Mouse (Mus musculus) gastrocnemius, adult 8-10 months (tissue): ENCODE data around the gene Tubal3. TPM values are rescaled to one million over a fixed set of nuclear protein-coding genes. Genes with fewer than 3 reads are reported as not detected.
"Not testable (repeated sequence)": the region's sequence is repeated elsewhere in the genome, so short reads cannot be mapped to it uniquely, and the experiment has no call there.

ENCODE experiments used
- DNase-seq, 2 experiments: peaks; one replicate each; pipeline ENCODE4 v3.0.0; 2022; ENCODE audit warnings: low spot score in 2 of 2
- total RNA-seq, 4 experiments: library from RNA; stranded (reverse); gene quantifications; 2 replicates each; pipeline ENCODE4 v1.2.4; 2022

Tubal3 gene
- total RNA-seq = not detected

- DNase-seq = peak; percentile 56 to 71
These were observed at the start of gene Tubal3, which contains the start of gene Net1 for GRCm38 (mm10) chr13:3917571-3918311. Tubal3 (plus strand) TSS chr13:3918274. Net1 (minus strand) TSS chr13:3918220.

DNA sequence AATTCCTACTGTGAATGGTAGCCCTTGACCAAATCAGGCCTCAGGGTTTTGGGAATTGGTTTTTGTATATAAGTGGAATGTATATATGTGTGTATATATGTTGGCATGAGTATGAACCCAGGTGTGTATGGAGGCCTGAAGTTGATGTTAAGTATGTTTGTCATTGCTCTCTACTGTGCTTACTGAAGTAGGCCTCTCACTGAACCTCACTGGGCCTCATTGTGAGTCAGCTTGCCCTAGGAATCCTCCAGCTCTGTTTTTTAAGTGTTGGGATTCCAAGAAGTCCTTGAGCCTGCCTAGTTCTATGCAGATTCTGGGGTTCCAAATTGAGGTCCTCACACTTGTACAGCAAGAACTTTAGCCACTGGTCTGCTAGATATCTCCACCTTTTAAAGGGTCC lies 48.2 kb upstream of the Tubal3 start:
- no peak for DNase-seq

DNA sequence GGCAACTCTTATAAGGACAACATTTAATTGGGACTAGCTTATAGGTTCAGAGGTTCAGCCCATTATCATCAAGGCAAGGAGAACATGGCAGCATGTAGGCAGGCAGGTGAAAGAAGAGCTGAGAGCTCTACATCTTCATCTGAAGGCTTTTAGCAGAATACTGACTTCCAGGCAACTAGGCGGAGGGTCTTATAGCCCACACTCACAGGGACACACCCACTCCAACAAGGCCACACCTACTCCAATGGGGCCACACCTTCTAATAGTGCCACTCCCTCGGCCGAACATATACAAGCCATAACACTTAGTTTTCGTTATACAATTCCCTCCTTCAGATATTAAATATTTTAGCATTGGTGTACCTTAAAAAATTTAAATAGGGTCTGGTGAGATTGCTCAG lies 45.2 kb upstream of the Tubal3 start:
- no peak for DNase-seq

DNA sequence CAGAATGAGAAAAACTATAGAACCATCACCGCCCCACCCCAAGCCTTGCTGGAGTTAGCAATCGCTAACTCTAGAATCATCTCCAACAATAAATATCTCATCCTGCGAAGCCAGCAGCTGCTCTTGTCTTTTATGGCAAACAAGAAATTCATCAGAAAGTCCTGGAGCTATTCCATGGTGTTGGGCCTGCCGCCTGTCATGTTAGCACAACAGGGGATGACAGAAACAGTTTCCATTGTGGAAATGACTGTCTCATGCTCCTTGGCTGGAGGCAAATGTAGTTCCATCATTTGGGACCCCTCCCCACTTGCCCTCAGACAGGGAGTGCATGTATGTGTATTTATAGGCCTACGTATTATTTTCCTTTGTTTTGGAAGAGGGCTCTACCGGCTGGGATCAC lies 41.6 kb upstream of the Tubal3 start:
- no peak for DNase-seq

DNA sequence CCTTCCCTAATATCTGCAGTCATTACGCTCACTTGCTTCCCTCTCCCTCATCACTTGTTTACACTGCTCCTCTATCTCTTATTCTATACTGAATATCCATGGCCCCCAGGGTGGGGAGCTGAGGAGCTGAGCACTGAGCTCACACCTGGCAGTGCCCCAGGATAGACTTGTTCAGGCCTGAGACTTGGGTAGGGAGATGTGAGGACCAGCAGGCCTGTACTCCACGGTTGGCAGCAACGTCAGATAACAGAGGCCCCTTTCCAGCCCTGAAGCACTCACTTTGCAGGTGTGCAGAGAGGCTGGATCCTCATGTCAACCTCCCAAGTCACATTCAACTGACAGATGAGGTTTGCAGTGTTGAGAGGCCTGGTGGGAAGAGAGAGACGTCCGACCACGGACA lies 40.9 kb upstream of the Tubal3 start:
- no peak for DNase-seq

GRCm38 (mm10) chr13:3877679-3878220 lies 40.3 kb upstream of the Tubal3 start:
- no peak for DNase-seq

DNA sequence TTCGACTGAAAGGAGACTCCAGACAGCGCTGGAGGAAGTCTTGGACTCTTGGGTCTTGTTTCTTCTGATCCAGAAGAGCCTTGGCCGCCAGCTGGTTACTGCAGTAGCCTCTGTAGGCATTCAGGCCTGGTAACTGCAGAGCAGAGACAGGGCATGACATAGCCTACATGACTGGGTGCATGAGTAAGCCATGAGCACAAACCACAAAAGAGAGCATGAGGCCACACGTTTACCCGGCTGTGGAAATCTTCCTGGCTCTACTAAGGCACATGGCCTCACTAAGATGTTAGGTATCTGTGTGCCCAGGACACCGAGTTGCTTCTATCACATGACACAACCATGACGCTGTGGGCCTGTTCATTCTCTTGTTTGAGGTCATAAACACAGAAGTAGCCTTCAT lies 31.4 kb upstream of the Tubal3 start:
- DNase-seq = no peak

DNA sequence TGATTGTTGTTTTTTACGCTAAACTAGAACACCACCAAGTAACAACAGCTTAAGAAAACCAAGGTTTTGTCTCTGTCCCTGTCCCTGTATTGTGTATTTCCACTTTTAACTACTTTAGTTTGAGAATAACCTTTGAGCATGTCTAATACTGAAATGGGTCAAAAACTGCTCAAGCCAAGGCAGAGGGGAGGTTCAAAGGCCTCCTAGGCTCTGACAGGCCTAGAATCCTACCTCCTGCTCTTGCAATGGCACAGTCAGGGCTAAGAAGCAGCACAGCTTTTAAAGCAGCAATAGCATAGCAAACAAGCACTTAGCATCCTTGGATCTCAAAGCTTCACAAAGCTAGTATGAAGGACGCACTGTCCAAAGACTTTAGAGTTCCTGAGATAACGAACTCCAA lies 29.0 kb upstream of the Tubal3 start:
- DNase-seq = no peak

DNA sequence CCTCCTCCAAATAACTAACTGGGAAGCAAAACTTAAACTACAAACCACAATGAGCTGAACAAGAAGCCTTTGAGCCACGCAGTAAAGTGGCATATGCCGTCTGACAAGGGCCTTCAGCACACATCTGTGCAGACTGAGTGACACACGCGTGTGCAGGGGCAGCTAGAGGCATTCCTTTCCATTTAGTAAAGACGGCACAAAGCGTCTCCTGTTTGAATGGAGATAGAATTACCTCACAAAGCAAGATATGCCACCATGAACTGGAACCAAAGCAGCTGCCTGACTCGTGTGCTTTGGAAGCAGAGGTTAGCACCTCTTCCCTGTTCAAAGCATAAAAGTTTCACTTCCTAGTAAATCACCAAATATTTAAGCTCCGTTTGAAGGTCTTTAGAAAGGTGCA lies 28.0 kb upstream of the Tubal3 start:
- no peak for DNase-seq

GRCm38 (mm10) chr13:3891479-3892087 lies 26.5 kb upstream of the Tubal3 start:
- DNase-seq = no peak

DNA sequence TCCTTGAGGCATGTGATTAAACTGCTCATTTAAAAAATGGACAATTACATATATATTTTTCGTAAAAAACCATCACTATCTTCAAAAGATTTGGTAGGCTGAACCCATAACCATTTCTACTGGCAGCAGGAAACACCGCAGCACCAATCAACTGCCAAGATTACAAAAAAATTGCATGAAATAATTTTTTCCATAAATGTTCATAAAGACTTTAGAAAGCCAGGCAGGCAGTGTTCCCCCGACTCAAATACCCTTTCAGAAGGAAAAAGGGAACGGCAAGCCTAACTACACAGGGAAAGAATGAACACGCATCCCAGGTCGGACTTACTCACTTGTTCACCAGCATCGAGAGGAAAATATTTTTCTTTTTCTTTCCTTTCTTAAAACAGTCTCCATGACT lies 25.5 kb upstream of the Tubal3 start:
- DNase-seq = no peak

- DNase-seq = peak; percentile 79 to 84
These were observed 24.8 kb upstream of the Tubal3 start for GRCm38 (mm10) chr13:3893126-3893734.

DNA sequence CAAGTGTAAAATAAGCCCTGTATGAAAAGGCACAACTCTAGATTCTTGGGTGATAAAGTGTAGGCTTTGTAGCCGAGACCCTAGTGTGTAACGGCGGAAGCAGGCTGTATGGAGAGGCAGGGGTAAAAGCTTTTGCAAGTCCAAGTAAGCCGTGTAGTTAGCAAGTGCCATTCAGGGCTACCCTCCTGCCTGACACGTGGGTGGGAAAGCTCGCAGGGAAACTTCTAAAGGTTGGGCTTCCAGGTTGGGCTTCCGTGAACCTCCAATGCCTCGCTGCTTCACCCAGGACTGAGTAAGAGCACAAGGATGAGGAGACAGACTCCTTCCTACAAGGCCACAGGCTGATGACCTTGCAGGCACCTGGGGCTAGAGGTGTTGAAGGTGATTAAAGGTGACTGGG lies 23.5 kb upstream of the Tubal3 start:
- no peak for DNase-seq

DNA sequence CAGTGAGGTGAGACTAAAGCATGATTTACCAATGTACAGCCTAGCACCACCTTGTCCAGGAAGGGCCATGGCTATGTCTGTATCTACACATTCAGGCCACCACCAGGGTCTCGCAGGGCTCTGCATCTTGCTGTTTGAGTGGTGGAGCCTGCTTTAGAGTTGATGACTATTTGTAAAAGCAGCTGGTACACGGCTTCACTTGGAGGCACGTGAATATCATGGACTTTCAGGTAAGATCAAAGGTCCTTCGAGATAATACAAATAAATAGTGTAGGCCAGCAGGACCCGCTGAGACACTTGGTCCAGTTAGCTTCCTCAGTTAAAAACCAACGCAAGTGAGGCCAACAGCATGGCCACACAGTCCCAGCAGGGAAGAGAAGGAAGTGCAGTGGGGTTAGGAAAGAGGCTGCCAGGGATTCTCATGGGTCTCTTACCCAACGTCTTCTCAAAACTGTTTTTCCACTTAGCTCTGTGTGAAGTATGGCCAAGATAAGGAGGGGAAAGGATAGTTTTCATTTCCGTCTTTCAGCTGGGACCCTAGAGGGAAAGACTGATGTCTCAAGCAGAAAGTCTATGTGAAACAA lies 22.6 kb upstream of the Tubal3 start:
- DNase-seq = no peak

DNA sequence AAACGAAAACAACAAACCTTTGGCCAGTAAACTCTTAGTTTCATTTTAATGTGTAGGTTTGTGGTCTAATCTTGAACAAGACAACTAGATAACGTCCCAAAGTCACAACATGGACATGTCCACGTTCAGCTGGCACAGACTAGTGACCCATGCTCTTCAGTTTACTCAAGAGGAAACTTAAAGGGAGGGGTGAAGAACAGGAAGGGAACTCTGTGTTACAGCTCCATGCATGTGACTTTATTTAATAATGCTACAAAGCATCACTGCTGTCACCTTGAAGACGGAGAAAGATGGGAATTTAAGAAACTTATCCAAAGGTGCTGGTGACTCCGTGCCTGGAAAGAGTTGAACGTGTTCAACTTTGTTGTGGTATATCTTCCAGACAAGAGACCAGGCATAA lies 22.0 kb upstream of the Tubal3 start:
- no peak for DNase-seq

DNA sequence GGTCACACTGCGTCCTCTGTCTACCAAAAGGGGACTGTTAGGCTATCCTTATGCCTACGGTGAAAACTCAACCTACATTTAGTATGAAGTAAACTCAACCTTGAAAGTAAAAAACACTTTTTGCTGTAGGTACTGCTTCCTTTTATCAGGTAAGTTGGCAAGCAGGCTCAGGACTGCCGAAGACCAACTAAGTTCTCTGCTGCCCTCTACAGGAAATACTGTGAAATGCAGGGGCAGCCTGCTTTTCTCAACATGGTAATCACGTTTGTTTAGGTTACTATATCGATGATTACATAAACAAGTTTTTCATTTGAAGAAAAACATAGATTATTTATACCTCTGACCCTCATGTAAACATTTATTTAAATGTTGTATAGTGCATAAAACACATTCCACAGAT lies 21.2 kb upstream of the Tubal3 start:
- peak; percentile 33 to 43 for DNase-seq

DNA sequence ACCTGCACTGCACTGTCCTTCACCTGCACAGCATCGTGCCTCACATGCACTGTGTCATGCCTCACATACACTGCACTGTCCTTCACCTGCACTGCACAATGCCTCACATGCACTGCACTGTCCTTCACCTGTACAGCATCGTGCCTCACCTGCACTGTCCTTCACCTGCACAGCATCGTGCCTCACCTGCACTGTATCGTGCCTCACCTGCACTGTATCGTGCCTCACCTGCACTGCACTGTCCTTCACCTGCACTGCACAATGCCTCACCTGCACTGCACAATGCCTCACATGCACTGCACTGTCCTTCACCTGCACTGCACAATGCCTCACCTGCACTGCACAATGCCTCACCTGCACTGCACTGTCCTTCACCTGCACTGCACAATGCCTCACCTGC lies 19.9 kb upstream of the Tubal3 start:
- DNase-seq = not testable (repeated sequence)

DNA sequence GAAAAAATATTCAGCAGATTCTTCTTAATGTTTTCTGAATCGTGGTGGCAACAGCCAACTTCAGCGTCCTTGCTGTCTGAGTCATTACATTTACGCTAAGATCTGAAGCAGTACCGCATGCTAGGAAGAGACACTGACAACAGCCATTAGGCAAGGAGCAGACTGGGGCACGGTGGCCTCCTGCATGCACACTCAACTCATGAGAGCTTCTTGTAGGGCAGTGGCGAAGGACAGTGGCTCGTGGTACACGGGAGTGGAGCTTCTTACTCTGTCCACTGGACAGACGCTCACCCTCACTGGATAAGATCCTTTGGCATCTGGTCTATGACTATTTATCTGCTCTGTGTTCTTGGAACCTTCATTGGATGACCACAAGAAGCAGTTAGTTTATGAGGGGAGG lies 18.8 kb upstream of the Tubal3 start:
- DNase-seq = no peak

DNA sequence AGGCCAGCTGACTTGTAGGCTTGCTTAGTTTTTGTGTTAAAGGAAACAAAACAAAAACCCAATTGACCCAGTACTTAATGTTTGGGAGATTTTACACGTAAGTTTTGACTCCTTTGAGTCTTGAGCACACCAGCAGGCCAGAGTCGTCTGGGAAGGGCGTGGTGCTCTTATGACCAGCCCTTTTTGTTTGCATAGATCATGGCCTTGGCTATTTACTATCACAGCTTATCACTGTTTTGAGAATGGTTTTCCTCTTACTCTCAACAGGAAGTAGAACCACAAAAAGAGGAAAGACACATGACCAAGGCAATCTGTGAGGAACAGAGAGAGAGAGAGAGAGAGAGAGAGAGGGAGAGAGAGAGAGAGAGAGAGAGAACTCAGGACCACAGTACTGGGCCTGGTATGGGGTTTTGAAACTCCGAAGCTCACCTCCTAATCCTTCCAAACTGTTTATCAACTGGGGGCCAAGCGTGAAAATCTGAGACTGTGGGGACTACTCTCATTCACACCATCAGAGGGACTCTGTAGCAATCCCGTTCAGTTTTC lies 10.8 kb upstream of the Tubal3 start:
- no peak for DNase-seq

- no peak for DNase-seq
These were observed 9.8 kb upstream of the Tubal3 start for GRCm38 (mm10) chr13:3908262-3908661.

DNA sequence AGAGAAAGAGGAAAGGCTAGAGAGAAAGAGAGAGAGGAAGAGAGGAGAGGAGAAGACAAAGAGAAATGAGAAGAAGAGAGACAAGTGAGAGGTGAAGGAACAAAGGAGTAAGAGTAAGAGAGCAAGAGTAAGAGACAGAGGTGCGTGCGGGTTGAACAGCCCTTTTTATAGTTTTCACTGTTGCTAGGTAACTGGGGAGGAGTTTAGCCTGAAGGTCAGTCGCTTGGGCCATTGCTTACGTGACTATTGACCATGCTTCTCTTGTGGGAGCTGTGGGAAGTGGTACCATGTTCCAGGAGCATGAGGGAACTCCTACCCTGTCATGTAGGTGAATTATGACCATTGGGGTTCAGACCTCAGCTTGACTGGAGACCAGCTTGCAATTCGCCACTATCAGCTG lies 7.7 kb upstream of the Tubal3 start:
- DNase-seq = no peak

DNA sequence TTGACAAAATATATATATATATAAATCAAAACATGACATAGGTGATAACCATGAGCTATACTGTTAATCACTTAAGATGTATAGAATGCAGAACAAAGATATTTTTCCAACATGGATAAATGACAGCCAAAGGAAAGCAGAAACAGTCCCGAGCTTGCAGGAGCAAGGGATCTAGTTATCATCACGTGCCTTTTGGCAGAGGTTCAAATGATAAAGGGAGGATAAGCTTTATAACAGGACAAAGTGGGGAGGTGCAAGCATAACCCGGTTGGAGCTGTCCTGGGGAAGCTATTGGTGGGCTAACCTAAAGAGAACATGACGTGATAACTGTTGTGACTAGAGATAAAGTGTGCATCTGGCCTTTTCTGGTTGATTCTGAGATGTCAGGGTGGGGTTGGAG lies 4.6 kb upstream of the Tubal3 start:
- DNase-seq = no peak
